Mouse (Mus musculus) kidney, adult 9 months (tissue): ENCODE results near the gene Nbeal1.
A peak's percentile ranks its signal among the peaks of the same experiment; 100 is the strongest.
"Not testable (repeated sequence)": the region's sequence is repeated elsewhere in the genome, so short reads cannot be mapped to it uniquely, and the experiment has no call there.

ENCODE experiments used
- DNase-seq: peaks from one replicate; pipeline ENCODE4 v3.0.0; 2022

Gene Nbeal1

GRCm38 (mm10) chr1:60179932-60180783 lies at the start of gene Nbeal1:
TSS of gene Nbeal1 (plus strand) at chr1:60180599.
- DNase-seq, result peak; percentile 99

- DNase-seq, result no peak
Measured at GRCm38 (mm10) chr1:60137346-60137745, 43.1 kb upstream of the Nbeal1 start.

- DNase-seq, result no peak
Measured at GRCm38 (mm10) chr1:60152700-60153099, 27.7 kb upstream of the Nbeal1 start.

- DNase-seq, result no peak
Measured at GRCm38 (mm10) chr1:60156651-60157050, 23.7 kb upstream of the Nbeal1 start.

- DNase-seq, result peak; percentile 75
Measured at GRCm38 (mm10) chr1:60158411-60158810, 22.0 kb upstream of the Nbeal1 start.

- no peak for DNase-seq
Measured at GRCm38 (mm10) chr1:60163676-60164075, 16.7 kb upstream of the Nbeal1 start.

GRCm38 (mm10) chr1:60169626-60170025 lies 10.8 kb upstream of the Nbeal1 start:
- DNase-seq, result no peak

- peak; percentile 45 for DNase-seq
Measured at GRCm38 (mm10) chr1:60170251-60170650, 10.1 kb upstream of the Nbeal1 start.

GRCm38 (mm10) chr1:60173119-60173518 lies 7.3 kb upstream of the Nbeal1 start:
- no peak for DNase-seq

- DNase-seq, result not testable (repeated sequence)
Measured at GRCm38 (mm10) chr1:60177814-60178213, 2.6 kb upstream of the Nbeal1 start.

- no peak for DNase-seq
Measured at GRCm38 (mm10) chr1:60179376-60179775, 1.0 kb upstream of the Nbeal1 start.

- DNase-seq, result peak; percentile 56
Measured at GRCm38 (mm10) chr1:60180784-60181221, 404 bp downstream of the Nbeal1 start.

GRCm38 (mm10) chr1:60188454-60188853 lies 8.1 kb downstream of the Nbeal1 start:
- DNase-seq, result peak; percentile 39

- no peak for DNase-seq
Measured at GRCm38 (mm10) chr1:60196813-60197212, 16.4 kb downstream of the Nbeal1 start.

GRCm38 (mm10) chr1:60199006-60199405 lies 18.6 kb downstream of the Nbeal1 start:
- DNase-seq, result no peak

- no peak for DNase-seq
Measured at GRCm38 (mm10) chr1:60236261-60236660, 55.9 kb downstream of the Nbeal1 start.

GRCm38 (mm10) chr1:60240430-60240829 lies 60.0 kb downstream of the Nbeal1 start:
- no peak for DNase-seq

GRCm38 (mm10) chr1:60268113-60268512 lies 87.7 kb downstream of the Nbeal1 start:
- no peak for DNase-seq

GRCm38 (mm10) chr1:60269314-60269713 lies 88.9 kb downstream of the Nbeal1 start:
- DNase-seq, result no peak

- peak; percentile 7 for DNase-seq
Measured at GRCm38 (mm10) chr1:60272471-60272870, 92.1 kb downstream of the Nbeal1 start.

- DNase-seq, result no peak
Measured at GRCm38 (mm10) chr1:60293921-60294320, 113.5 kb downstream of the Nbeal1 start.

GRCm38 (mm10) chr1:60342808-60343629 lies 162.6 kb downstream of the Nbeal1 start, which contains the start of gene Cyp20a1:
TSS of gene Cyp20a1 (plus strand) at chr1:60343323.
- peak; percentile 92 for DNase-seq

- no peak for DNase-seq
Measured at GRCm38 (mm10) chr1:60343630-60344455, 163.4 kb downstream of the Nbeal1 start.
